22 mouse cellular contexts compared by ENCODE assay signal in the genomic region with DNA sequence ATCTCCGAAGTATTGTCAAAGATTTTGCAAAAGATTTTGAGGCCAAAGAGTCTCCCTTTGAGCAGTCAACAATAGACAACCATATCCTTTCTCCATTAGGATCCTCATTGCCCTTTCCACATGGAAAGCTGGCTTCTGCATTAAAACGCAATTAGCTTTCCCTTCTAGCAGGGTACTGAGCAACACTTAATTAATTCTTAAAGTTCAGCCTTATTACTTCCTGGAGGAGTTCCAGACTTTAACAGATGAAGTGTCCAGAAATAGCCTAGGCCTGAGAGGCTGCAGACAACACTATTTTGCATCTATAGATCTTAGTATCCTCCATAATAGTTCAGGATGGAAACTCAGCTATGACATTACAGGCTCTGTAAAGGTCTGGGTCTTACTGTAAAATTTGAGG.
"Had no signal": no experiment of that assay in that cellular context is flagged by ENCODE, and none has a peak within 500 bp of the region (broad histone marks: within the 10 kb centered on the region; RNA-seq: fewer than 3 reads in every experiment).

No protein-coding gene starts in this region.

- H3K9ac ChIP-seq: kidney, embryonic 15.5 days; limb, embryonic 13.5 days; liver, embryonic 12.5 days; liver, embryonic 15.5 days had no signal

- DNase-seq: kidney, adult 8-10 months; kidney, postnatal 10 days; kidney, postnatal 36 days; liver; lung, adult 18-20 months; lung, postnatal 10 days; midbrain, embryonic 14.5 days; right cerebral cortex, adult 18-20 months; right cerebral cortex, postnatal 14 days; right cerebral cortex, postnatal 4 days; thymus, adult 2 months; thymus, postnatal 14 days; thymus, postnatal 4 days had no signal

- H3K9me3 ChIP-seq: kidney, embryonic 15.5 days; limb, embryonic 10.5 days; limb, embryonic 13.5 days; liver, embryonic 12.5 days; liver, embryonic 15.5 days; megakaryocyte, embryonic 14.5 days had no signal

- H3K4me3 ChIP-seq: kidney, embryonic 15.5 days; limb, embryonic 10.5 days; limb, embryonic 13.5 days; liver, embryonic 12.5 days; liver, embryonic 15.5 days; megakaryocyte, embryonic 14.5 days had no signal

- ATAC-seq: intestine, postnatal 0 days; liver, embryonic 12.5 days had no signal

- H3K36me3 ChIP-seq: kidney, embryonic 15.5 days; limb, embryonic 10.5 days; limb, embryonic 13.5 days; liver, embryonic 12.5 days; liver, embryonic 15.5 days had no signal

- H3K4me2 ChIP-seq: kidney, embryonic 15.5 days; limb, embryonic 13.5 days; liver, embryonic 12.5 days; liver, embryonic 15.5 days; midbrain, embryonic 11.5 days had no signal

- H3K27me3 ChIP-seq: kidney, embryonic 15.5 days; limb, embryonic 13.5 days; liver, embryonic 12.5 days; liver, embryonic 15.5 days; megakaryocyte, embryonic 14.5 days had no signal

- H3K27ac ChIP-seq: kidney, embryonic 15.5 days; limb, embryonic 10.5 days; limb, embryonic 13.5 days; liver, embryonic 12.5 days; liver, embryonic 15.5 days; stomach, postnatal 0 days had no signal

- H3K4me1 ChIP-seq: kidney, embryonic 15.5 days; limb, embryonic 10.5 days; limb, embryonic 13.5 days; liver, embryonic 12.5 days; liver, embryonic 15.5 days had no signal
